In the genomic region with DNA sequence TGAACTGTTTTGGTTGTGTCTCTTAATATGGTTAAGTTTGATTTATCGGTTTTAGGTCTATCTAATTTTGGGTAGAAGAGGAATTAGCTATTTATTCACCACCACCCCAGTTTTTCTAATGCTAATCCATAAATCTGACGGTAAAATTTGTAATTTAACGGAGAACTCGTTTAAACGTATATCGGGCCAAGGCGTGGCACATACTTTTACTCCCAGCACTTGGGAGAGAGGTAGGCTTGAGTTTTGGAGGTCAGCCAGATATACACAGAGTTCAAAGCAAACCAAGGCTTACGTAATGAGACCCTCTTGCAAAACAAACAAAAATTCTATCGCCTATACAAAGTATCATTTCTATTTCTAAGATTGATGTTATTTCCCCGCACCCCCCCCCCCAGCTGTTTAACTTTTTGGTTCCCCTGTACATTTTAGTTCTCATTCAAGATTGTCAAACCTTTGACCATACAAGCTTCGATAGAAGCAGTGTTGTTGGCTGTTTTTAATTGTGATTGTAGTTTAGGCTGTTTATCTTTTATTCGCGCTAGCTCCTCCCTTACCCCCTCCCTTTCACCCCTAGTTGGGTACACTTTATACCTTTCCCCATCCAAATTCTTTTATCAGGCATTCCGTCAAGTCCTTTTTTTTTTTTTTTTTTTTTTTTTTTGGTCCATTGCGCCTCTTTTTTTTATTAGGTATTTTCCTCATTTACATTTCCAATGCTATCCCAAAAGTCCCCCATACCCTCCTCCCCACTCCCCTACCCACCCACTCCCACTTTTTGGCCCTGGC, we compare ENCODE assay signal across 7 mouse cellular contexts. TPM values are rescaled to one million over a fixed set of nuclear protein-coding genes. Genes with fewer than 3 reads are reported as not detected.
A peak's percentile ranks its signal among the peaks of the same experiment; 100 is the strongest.
DNase-seq lines count a peak whose midpoint lies in the region; ATAC-seq and TF ChIP-seq lines count a peak whose summit lies in the region.

No protein-coding gene starts in this region.

- no peaks in the 10 kb centered on the region for H3K9me3 ChIP-seq in forebrain, embryonic 16.5 days (ENCODE audit: control insufficient read depth, low read length)
- H3K9me3 ChIP-seq in limb, embryonic 13.5 days: no peaks in the 10 kb centered on the region
- no peaks in the 10 kb centered on the region for H3K9me3 ChIP-seq in neural tube, embryonic 12.5 days

- H3K4me3 ChIP-seq in C2C12 (ENCODE audit: insufficient read depth, poor library complexity, severe bottlenecking): peak overlapping the region; percentile 80
- H3K4me3 ChIP-seq in forebrain, embryonic 16.5 days (replicated peaks; ENCODE audit: low read length): peak overlapping the region; percentile 98
- peak overlapping the region; percentile 90 for H3K4me3 ChIP-seq in limb, embryonic 13.5 days
- peak overlapping the region; percentile 87 for H3K4me3 ChIP-seq in neural tube, embryonic 12.5 days

- DNase-seq in ES-CJ7 (ENCODE audit: low read depth, low spot score): peak; percentile 27
- DNase-seq in layer of hippocampus, adult 9-11 months: no peak
- DNase-seq in gastrocnemius, postnatal 36 days: no peak

- peaks cover 57% of the 10 kb centered on the region for H3K79me3 ChIP-seq in C2C12 (ENCODE audit: low read depth)

- no peaks in the 10 kb centered on the region for H3K27me3 ChIP-seq in C2C12 (ENCODE audit: control insufficient read depth, insufficient read depth, insufficient read length)
- H3K27me3 ChIP-seq in forebrain, embryonic 16.5 days (replicated peaks; ENCODE audit: control insufficient read depth, insufficient read depth, low read length): no peaks in the 10 kb centered on the region
- H3K27me3 ChIP-seq in limb, embryonic 13.5 days: no peaks in the 10 kb centered on the region
- no peaks in the 10 kb centered on the region for H3K27me3 ChIP-seq in neural tube, embryonic 12.5 days (replicated peaks)

- H3K4me1 ChIP-seq in forebrain, embryonic 16.5 days (replicated peaks; ENCODE audit: control insufficient read depth, insufficient read depth, low read length): peaks cover 21% of the 10 kb centered on the region
- H3K4me1 ChIP-seq in limb, embryonic 13.5 days: peaks cover 18% of the 10 kb centered on the region
- H3K4me1 ChIP-seq in neural tube, embryonic 12.5 days: peaks cover 20% of the 10 kb centered on the region

- intact Hi-C loops in gastrocnemius, postnatal 36 days (cut with DNase I): no loop called here

- 22% methylated on average over 15 of the region's 15 CpGs for WGBS in forebrain, embryonic 16.5 days
- 24% methylated on average over 15 of the region's 15 CpGs for WGBS in limb, embryonic 13.5 days
- WGBS in neural tube, embryonic 12.5 days: 33% methylated on average over 14 of the region's 15 CpGs

- TF ChIP-seq CTCF in C2C12 (IDR thresholded peaks at IDR 0.05; ENCODE audit: control insufficient read depth, insufficient read depth, insufficient read length): no peak

- no peak for ATAC-seq in forebrain, embryonic 16.5 days
- no peak for ATAC-seq in limb, embryonic 13.5 days (ENCODE audit: low FRiP score, low read depth)
- no peak for ATAC-seq in neural tube, embryonic 12.5 days (ENCODE audit: low FRiP score, low read depth)

- H3K36me3 ChIP-seq in C2C12 (ENCODE audit: control insufficient read depth, insufficient read depth): peaks cover 17% of the 10 kb centered on the region
- no peaks in the 10 kb centered on the region for H3K36me3 ChIP-seq in forebrain, embryonic 16.5 days (ENCODE audit: control insufficient read depth, insufficient read depth)
- peaks cover 8% of the 10 kb centered on the region; the same call in 1 of the 2 replicates for H3K36me3 ChIP-seq in limb, embryonic 13.5 days
- no peaks in the 10 kb centered on the region for H3K36me3 ChIP-seq in neural tube, embryonic 12.5 days

- no peak overlapping the region; the same call in 1 of the 2 replicates for H3K27ac ChIP-seq in forebrain, embryonic 16.5 days (ENCODE audit: low read length)
- peak overlapping the region; percentile 99 for H3K27ac ChIP-seq in limb, embryonic 13.5 days
- H3K27ac ChIP-seq in neural tube, embryonic 12.5 days: no peak overlapping the region

- H3ac ChIP-seq in C2C12 (ENCODE audit: control insufficient read depth, insufficient read length, low read depth): no peak overlapping the region

- peak overlapping the region; percentile 76 for H3K4me2 ChIP-seq in forebrain, embryonic 16.5 days (ENCODE audit: low read length)
- H3K4me2 ChIP-seq in limb, embryonic 13.5 days (replicated peaks): peak overlapping the region; percentile 72
- peak overlapping the region; percentile 66 for H3K4me2 ChIP-seq in neural tube, embryonic 12.5 days (replicated peaks)

- peak overlapping the region; percentile 89 for H3K9ac ChIP-seq in forebrain, embryonic 16.5 days (replicated peaks; ENCODE audit: low read depth, low read length)
- H3K9ac ChIP-seq in limb, embryonic 13.5 days: peak overlapping the region; percentile 91
- H3K9ac ChIP-seq in neural tube, embryonic 12.5 days: peak overlapping the region; percentile 88

- H3K79me2 ChIP-seq in C2C12 (ENCODE audit: control insufficient read depth, insufficient read depth): peaks cover 70% of the 10 kb centered on the region

TF ChIP-seq in C2C12, 6 proteins besides CTCF, POLR2A, EP300 and RAD21:
- TF ChIP-seq MYOD1 (IDR thresholded peaks at IDR 0.05; ENCODE audit: control insufficient read depth, insufficient read length, low read depth): no peak
- TF ChIP-seq MAX (IDR thresholded peaks at IDR 0.05): no peak
- TF ChIP-seq USF1 (IDR thresholded peaks at IDR 0.05; ENCODE audit: low read depth): no peak
- no peak for TF ChIP-seq FOSL1 (IDR thresholded peaks at IDR 0.05; ENCODE audit: insufficient read depth, low read length, poor library complexity, severe bottlenecking)
- TF ChIP-seq MYOG (IDR thresholded peaks at IDR 0.05; ENCODE audit: control insufficient read depth, extremely low read depth, insufficient read length): no peak
- TF ChIP-seq CEBPB (IDR thresholded peaks at IDR 0.05; ENCODE audit: low read depth): no peak

RNA-seq across cellular contexts. Expression of gene Xrn2, which starts 1.5 kb away (rescaled TPM):
- 46.2 TPM for polyA plus RNA-seq in C2C12 (2012; fragmentation: generic; extraction: Trizol)
- polyA plus RNA-seq in forebrain, embryonic 16.5 days (2015; fragmentation: Nextera tagmentation; extraction: Ambion mirVana): 97.3 and 102 TPM in 2 replicates
- 85.0 and 87.5 TPM in 2 replicates for polyA plus RNA-seq in limb, embryonic 13.5 days (2015; fragmentation: Nextera tagmentation; extraction: Ambion mirVana)
- 85.4 and 91.7 TPM in 2 replicates for polyA plus RNA-seq in neural tube, embryonic 12.5 days (2016; fragmentation: Nextera tagmentation; extraction: Ambion mirVana)
- total RNA-seq in gastrocnemius, postnatal 36 days (2021): 10 to 100 TPM; 11.1 to 14.1 TPM
